Comparison of ENCODE assay signal across 15 mouse cellular contexts in the genomic region with DNA sequence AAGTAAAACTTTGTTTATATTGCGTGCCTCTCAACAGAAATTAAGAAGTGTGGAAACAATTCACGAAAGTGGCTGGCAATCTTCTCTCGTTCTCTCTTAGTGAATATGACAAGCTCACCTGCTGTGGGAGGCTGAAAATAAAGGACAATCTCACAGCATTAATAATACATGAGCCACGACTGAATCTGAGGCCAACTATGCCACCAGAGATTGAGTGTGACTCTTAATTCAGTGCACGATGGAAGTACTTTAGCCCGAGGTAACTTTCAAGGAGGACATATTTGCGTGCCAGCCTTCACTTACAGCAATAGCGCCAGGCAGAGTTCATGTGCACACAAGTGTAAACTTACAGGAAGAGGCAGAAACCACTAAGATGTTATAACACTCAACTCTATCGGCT.
"Had no signal": no experiment of that assay in that cellular context is flagged by ENCODE, and none has a peak within 500 bp of the region (broad histone marks: within the 10 kb centered on the region; RNA-seq: fewer than 3 reads in every experiment).

No protein-coding gene starts in this region.

- H3K9me3 ChIP-seq: limb, embryonic 15.5 days; megakaryocyte, embryonic 14.5 days; neural tube, embryonic 13.5 days had no signal

- H3K27me3 ChIP-seq: limb, embryonic 15.5 days; liver, embryonic 12.5 days; megakaryocyte, embryonic 14.5 days; neural tube, embryonic 13.5 days had no signal

- H3K27ac ChIP-seq: kidney, postnatal 0 days; limb, embryonic 15.5 days; liver, embryonic 12.5 days; macrophage; neural tube, embryonic 13.5 days; stomach, postnatal 0 days had no signal

- ATAC-seq: liver, embryonic 12.5 days had no signal

- H3K4me3 ChIP-seq: limb, embryonic 15.5 days; liver, embryonic 12.5 days; megakaryocyte, embryonic 14.5 days; neural tube, embryonic 13.5 days had no signal

- H3K4me1 ChIP-seq: limb, embryonic 15.5 days; liver, embryonic 12.5 days; megakaryocyte, embryonic 14.5 days; neural tube, embryonic 13.5 days had no signal

- H3K36me3 ChIP-seq: limb, embryonic 15.5 days; liver, embryonic 12.5 days; neural tube, embryonic 13.5 days had no signal

- DNase-seq: kidney, adult 9 months; kidney, postnatal 36 days; layer of hippocampus, adult 9-11 months; layer of hippocampus, postnatal 36 days; lung, embryonic 14.5 days; lung, postnatal 10 days; right cerebral cortex, adult 18-20 months; thymus, postnatal 4 days had no signal

- H3K9ac ChIP-seq: limb, embryonic 15.5 days; liver, embryonic 12.5 days; lung, embryonic 14.5 days; neural tube, embryonic 13.5 days had no signal

- H3K4me2 ChIP-seq: limb, embryonic 15.5 days; liver, embryonic 12.5 days; lung, embryonic 14.5 days; neural tube, embryonic 13.5 days had no signal
